Mouse (Mus musculus): Measurements from ENCODE around the gene Rnf185.

Gene Rnf185

GRCm38 (mm10) chr11:3443091-3443490 lies 9.1 kb downstream of the Rnf185 start:
- DNase-seq (ENCODE audit: low spot score in 2 of 2): no peak

DNA sequence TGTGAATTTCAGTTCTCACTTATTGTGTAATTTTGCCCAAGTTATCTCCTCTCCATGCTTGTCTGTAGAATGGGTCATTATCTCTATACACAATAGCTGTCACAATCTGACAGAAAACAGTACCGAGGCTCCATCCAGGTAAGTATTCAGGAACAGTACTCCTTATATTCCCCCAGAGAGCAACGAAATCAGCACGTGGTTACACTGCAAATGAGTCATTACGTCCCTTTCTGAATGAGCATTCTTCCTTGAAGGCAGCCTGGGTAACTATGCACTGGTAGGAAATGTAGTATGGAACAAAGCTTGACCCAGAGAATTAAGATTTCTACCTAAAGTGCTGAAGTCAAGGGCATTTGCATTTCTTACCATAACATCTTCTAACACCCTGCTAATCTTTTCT lies 9.5 kb downstream of the Rnf185 start:
- DNase-seq (ENCODE audit: low spot score in 2 of 2): no peak

DNA sequence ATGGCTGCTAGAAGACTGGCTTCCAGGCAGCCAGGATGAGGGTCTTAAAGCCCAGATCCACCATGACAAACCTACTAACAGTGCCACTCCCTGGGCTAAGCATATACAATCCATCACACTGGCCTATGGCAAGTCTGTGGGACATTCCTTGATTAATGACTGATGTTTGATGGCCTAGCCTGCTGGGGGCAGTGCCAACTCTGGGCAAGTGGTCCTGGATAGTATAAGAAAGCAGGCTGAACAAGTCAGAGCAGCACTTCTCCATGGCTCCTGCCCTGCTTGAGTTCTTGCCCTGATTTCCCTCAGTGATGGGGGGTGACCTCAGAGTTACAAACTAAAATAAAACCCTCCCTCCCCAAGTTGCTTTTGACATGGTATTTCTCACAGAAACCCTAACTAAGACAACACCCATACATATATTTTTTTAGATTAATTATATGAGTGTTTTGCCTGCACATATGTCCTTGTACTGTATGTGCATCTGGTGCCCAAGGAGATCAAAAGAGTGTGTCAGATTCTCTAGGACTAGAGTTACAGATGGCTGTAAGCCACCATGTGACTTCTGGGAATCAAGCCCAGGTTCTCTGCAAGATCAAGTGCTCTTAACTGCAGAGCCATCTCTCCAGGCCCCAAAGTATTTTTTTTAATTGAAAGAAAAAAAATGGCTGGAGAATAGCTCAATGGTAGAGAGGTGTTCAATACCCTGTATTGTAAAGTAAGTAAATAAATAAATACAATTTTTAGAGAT lies 10.3 kb downstream of the Rnf185 start:
- no peak for DNase-seq (ENCODE audit: low spot score in 2 of 2)

DNA sequence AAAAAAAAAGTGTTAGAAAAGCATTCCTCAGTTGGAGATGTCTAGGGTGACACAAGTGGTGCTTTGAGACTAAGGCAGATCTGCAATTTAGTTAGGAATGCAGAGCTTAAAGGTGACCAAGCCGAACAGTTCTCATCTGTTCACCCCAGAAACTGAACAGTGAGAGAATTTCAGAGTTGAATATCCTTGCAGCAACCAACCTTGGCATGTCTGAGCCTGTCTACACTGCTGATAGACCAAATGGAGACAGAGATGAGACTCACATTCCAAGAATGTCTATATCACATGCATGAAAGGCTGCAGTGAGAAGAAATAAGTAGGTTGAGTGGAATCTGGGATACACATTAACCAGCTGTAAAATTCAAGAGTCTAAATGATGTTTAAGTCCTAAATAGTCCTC lies 14.5 kb downstream of the Rnf185 start:
- DNase-seq (ENCODE audit: low spot score in 2 of 2): no peak

DNA sequence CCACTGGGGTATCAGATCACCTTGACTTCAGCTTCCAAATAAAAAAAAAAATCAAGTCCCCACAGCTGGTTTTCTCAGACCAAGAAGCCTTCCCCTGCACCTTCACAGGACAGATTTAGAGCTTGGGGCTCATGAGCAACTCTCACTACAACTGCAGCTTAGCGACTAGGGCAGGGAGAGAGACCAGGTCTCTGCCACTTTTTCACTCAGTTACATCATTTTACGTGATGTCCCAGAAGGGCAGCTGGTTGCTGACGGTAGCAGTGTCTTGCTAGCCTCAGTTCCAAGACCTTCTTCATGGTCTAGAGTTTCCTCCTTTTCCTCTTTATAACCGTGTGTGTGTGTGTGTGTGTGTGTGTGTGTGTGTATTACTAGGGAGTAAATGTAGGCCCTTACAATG lies 18.4 kb downstream of the Rnf185 start:
- DNase-seq (ENCODE audit: low spot score in 2 of 2): no peak

GRCm38 (mm10) chr11:3431976-3432603 lies 20.1 kb downstream of the Rnf185 start:
- DNase-seq (ENCODE audit: low spot score in 2 of 2): no peak

DNA sequence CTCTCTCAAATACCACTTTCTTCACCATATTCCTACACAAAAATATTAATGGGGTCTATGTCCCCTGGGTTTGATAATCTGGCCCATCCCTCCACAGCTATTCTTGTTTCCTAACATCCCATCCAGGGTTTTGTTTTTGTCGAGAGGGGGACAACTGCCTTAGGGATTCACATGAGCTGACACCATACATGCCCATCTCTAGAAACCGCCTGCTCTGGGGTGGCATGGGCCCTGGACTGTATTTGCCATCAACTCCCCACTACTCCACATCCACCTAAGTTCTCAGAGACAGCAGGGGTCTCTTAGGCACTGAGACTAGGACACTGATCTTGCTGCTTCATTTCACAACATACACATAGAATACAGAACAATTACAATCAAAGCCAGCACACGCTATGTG lies 20.6 kb downstream of the Rnf185 start:
- DNase-seq (ENCODE audit: low spot score in 2 of 2): no peak

DNA sequence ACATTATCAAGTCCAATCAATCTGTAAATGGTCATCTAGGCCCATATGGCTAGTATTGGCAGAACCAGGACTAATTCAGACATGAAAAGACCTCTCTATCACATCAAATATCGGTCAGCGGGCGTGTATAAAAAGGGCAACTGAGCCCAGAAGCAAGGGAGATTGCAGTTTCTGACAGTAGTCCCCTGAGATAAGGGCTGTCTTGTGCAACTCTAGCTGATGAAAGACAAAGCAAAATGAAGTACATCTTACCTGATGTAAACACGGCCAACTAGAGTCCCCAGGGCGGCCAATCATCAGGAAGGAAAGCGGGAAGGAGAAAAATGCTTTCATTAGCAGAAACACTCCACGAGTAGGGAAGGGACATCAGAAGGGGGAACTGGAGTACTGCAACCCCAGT lies 23.5 kb downstream of the Rnf185 start:
- DNase-seq (ENCODE audit: low spot score in 2 of 2): no peak

DNA sequence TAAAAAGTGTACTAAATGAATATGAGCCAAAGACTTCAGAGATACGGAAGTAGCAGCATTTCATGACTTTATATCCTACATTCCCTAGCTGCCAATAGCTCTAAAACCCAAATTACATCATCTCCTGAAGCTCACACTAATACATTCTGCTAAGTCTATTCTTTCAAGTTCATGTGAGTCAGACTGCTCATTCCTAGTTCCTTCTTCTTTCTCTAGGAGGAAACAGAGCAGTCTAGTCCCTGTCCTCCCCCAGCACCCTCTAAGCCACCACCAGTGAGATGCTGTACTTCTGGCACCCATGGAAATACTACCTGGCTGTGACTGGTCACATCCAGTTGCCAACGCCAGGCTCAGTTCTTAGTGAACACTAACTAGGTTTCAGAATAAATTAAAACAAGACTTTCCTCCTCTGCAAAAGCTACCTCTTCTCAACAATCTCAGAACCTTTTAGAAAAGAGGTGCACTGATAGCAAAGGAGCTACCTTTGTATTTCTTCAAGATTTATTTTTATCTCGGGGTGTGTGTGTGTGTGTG lies 24.4 kb downstream of the Rnf185 start:
- no peak for DNase-seq (ENCODE audit: low spot score in 2 of 2)

DNA sequence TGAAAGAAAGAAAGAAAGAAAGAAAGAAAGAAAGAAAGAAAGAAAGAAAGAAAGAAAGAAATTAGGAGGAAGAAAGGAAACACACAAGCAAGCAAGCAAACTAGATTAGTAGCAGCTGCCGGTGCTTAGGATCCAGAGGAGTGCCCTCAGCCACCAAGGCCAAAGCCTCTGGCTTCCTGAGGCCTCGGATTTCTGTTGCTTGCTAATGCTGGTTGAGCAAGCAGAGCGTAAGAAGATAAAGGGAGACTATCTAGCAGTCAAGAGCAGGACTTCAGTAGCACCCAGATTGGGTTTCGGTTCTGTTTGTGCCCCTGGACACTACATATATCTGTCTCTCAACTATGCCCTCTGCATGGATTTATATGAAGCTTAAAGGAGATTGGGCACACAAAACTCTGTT lies 29.9 kb downstream of the Rnf185 start:
- DNase-seq (ENCODE audit: low spot score in 2 of 2): no peak

GRCm38 (mm10) chr11:3418741-3419140 lies 33.4 kb downstream of the Rnf185 start:
- DNase-seq (ENCODE audit: low spot score in 2 of 2): no peak

GRCm38 (mm10) chr11:3417795-3418194 lies 34.4 kb downstream of the Rnf185 start:
- no peak for DNase-seq (ENCODE audit: low spot score in 2 of 2)

GRCm38 (mm10) chr11:3416399-3416798 lies 35.8 kb downstream of the Rnf185 start:
- no peak for DNase-seq (ENCODE audit: low spot score in 2 of 2)

DNA sequence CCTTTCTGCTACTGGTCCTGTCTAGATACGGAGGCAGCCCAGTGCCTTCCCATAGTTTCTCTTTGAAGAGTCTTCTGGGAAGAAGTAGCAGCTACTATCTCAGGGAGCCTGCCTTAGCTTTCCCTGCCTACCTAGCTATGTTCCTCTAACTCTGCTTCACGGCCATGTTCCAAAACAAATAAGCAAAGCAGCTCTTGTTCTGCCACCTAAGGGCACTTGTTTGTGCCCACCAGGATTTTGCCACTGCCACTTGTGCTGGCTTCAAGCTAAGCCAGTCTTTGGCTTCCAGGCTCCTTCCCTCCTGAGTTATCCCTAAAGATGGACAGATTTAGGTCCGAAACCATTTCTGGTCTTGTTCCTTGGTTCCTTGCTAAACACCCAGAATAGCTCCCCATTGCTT lies 40.1 kb downstream of the Rnf185 start:
- no peak for DNase-seq (ENCODE audit: low spot score in 2 of 2)

DNA sequence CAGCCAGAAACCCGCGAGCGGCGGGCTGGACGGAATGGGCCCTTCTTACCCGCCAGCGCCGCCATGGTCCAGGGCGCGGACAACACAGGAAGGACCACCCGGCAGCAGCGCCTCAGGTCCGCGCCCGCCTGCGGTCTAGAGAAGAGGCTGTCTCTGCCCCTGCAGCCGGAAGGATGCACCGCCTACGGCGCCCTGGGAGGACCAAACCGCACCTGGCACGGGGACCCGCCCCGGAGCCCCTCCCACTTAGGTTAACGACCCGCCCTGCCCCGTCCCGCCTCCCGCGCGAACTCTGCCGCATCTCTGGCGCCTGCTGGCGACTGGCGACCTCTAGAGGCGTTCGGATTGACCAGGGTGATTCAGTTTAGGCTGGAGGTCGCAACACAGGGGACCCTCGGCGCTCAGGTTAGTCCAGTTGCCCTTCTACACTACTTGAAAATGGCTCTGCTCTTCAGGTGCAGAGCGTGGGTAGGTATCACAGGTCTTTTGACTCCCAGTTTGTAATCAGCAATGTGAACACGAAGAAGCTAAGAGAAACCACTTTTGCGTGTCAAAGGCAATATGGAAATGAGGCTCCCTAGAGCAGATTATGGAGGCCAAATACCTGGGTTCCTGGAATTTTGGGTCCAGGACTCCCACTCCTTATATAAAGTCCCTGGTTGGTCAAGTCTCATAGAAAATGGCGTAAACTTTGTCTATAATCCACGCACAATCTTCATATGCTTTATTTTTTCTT lies 43.0 kb downstream of the Rnf185 start, which contains the start of gene Limk2:
Gene Limk2 (minus strand): TSS at position 193 of the 736 bp plus-strand sequence.
- peak; percentile 89 to 94 for DNase-seq (ENCODE audit: low spot score in 2 of 2)

DNA sequence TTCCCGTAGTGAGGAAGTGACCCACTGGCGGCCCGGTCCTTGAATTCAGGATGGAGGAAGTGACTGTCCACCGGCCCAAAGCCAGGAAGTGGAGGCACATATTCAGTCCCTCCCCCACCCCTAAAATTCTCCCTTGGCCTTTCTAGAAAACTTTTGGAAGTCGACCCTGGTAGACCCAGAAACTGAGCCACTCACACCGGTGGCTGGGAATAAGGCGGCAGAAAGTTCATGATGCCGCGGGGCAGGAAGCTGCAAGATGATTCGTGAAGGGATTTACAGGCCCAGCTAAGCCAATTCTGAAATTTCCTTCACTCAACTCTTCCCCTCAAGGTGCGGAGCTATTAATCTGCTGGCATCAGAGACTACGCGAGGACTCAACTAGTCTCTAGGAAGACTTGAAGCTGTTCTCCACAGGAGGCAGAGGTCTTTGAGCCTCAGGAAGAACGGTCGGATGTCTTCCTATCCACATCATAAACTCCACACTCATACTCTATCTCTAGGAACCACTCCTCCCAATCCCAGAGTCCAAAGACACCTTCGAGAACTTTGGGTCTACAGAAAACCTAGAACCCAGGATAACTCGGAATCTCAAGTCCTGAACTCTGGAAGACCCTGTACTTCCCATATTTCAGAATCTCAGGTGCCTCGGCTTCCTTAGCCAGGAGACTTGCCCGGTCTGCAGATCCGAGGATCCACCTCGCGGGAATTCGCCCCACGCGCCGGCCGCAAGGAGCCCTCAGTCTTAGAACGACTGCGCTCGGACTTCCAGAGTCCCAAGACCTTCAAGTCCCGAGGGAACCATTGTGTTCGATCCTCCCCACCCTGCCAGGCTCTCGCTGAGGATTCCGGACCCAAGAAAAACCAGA lies 43.8 kb downstream of the Rnf185 start:
- DNase-seq (ENCODE audit: low spot score in 2 of 2): no peak

DNA sequence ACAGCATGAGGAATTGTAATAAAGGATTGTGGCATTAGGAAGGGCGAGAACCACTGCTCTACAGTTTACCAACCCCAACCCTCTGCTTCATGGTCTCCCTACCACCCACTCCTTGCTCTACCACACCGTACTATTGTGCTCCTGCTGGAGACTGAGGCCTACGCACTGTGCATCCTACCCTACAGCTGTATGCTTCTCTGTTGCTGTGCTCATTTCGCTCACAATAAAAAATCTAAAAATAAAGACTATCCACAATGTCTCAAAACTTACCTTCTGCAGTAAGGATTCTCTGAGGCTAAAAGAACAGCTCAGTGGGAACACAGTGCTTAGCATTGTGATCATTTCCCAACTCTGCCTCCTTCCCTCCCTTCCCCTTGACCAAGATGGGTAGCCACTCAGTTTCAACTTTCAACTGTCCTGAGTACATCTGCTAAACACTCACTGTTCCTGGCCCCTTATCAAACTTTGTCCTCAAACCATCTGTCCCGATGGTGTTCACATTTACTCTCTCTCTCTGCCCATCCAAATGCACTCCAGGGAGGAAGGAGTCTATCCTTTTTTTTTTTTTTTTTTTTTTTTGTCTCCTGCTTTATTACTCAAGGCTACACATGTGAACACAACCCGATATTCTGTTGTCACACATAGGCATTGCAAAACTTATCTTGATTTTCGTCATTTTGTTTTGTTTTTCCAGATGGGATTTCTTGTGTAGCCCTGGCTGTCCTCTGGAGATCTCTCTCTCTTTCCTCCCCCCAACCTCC lies 47.7 kb downstream of the Rnf185 start:
- DNase-seq (ENCODE audit: low spot score in 2 of 2): no peak

- no peak for DNase-seq (ENCODE audit: low spot score in 2 of 2)
Measured at GRCm38 (mm10) chr11:3403024-3403423, 49.1 kb downstream of the Rnf185 start.

DNA sequence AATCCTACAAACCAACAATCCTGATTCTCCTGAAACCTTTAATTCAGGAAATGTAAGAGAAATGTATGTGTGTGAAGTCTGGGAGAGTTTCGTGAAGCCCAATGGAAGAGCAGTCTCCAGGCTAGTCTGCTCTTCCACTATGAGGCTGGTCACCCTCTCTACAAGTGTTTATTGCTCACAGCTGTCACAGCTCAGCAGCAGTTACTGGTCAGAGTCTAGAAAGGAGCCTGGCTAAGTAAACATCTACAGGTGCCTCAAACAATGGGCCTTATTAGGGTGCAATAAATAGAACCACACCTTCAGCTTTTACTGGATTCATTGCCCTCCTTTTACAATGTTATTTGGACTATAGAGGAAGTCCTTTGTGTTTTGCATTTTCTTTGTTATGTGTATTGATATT lies 53.8 kb downstream of the Rnf185 start:
- no peak for DNase-seq (ENCODE audit: low spot score in 2 of 2)

GRCm38 (mm10) chr11:3396562-3396961 lies 55.6 kb downstream of the Rnf185 start:
- DNase-seq (ENCODE audit: low spot score in 2 of 2): no peak

DNA sequence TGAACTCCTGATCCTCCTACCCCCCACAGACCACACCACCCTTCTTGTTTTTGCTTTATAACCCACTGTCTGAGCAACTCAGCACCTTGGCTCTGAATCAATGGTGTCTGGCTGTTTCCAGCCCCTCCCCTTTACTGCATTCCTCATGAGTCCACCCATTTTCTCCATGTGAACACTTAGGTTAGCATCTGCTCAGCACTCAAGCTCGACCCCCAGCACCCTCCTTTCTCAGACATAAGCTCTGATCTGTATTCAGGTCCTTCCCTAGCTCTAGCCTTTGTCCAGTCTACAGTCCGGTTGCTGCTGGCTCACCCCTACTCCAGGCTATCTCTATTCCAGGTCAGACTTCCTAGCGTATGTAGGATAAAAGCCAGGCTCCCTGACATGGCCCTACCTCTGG lies 56.1 kb downstream of the Rnf185 start:
- no peak for DNase-seq (ENCODE audit: low spot score in 2 of 2)
